Mouse (Mus musculus) retina, postnatal 7 days (tissue): ENCODE data around the gene Spin1.

Experiments
- DNase-seq: peaks from one replicate; pipeline ENCODE4 v3.0.0-alpha.2; 2012; ENCODE audit warnings: low read depth, low spot score

The Spin1 gene

DNA sequence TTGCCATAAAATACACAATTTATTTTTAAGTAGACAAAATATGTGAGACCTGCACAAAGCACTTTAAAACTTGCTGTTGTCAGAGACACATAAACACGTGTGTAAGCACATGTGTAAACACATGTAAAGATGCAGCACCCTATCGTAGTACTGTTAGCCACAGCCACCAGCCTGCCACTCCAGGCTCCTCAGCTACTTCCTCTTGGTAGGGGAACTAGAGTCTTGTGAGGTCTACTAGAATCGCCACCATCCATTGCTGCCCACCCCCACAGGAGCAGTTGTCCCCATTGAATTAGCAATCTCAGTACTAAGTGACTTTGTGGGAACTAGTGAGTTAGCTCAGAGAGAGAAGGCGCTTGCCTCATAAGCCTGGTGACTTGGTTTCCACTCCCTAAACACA is 35.6 kb downstream of the Spin1 start:
- DNase-seq, result no peak

DNA sequence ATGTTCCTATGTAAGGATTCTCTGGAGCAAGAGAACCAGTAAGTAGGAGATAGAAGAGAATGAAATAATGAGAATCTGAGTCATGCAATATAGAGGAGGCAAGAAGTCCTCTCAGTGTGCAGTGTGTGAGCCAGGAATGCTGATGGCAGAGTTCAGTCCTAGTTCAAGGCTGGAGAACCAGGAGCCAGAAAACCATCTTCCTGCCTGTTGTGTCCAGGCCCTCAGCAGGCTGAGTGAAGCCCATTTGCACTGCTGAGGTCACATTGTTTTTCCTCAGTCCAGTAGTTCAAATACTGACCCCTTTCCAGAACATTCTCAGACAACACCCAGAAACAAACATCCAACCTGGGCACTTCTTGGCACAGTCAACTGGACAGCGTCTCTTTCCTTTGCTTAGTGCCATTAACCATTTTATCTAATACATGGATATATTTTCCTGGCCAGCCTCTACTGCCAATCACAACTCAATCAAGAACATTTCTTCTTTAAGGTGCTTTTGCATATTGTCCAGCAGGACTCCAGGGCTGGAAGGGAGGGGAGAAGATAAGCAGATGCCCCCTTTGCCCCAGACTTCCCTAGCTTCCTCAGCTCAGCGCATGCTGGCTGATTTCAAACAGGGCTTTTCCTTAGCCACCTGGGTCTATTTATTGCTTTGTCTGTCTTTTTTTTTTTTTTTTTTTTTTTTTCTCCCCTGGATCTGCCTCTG is 36.5 kb downstream of the Spin1 start:
- DNase-seq, result no peak

DNA sequence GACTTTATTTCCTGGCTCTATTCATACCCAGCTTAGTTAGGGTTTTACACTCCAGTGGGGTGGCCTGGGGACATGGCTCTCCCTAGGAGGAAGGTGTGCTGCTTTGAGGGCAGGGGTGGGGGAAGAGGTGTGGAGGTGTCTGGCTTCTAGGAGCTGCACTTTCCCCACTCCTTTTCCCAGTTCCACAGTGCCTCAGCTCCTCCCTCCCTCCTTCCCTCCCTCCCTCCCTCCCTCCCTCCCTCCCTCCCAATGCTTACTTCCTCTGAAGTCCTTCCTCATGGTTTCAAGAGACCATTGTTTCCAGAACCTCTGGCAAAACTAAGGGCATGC is 37.0 kb downstream of the Spin1 start:
- DNase-seq, result no peak

DNA sequence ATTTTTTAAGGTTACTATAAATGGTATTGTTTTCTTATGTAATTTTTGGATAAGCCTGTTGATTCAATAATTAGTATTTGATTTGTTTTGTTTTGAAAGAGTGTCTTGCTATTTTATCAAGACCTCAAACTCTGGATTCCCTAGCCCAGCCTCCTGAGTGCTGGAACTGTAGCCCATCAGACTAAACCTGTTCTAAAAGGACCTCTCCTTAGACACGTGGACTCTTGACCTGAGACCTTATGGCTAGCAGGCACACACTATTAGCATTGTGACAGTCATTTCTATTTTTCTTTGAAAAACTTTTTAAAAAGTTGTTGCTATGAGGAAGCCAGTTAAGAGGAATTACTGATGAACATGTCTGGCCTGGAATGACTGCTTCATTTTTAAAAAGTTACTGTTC is 46.4 kb downstream of the Spin1 start:
- DNase-seq, result no peak

DNA sequence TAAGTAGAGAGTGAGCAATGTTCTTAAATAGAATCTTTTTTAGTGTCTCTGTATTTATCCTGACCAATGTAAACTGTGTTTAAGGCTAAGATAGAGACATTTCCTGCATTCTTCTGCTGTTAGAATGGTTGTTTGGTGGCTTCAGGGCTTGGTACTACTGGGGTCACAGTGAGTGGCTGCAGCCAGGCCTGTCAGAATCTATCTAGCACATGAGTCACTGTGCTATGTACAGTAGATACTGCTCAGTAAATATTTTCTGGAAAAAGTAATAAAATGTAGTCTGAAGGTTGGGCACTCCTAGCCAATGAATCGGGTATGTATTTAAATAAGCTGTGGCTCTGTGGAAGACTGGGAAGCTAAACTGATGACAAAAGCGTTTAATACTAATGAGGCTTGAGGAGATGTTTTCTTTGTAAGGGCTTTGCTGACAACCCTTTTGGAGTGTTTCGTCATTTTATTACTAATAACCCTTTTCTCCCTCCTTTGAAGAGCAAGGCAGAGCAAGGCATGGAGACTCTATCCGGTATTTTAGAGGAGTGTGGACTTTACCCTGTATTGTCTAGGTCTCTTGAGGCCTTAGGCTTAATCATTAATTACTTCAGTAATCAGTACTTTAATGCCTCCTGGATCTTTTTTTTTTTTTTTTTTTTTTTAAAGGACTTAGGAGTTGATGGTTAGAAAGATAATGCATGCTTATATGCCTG is 52.4 kb downstream of the Spin1 start:
- DNase-seq, result no peak

DNA sequence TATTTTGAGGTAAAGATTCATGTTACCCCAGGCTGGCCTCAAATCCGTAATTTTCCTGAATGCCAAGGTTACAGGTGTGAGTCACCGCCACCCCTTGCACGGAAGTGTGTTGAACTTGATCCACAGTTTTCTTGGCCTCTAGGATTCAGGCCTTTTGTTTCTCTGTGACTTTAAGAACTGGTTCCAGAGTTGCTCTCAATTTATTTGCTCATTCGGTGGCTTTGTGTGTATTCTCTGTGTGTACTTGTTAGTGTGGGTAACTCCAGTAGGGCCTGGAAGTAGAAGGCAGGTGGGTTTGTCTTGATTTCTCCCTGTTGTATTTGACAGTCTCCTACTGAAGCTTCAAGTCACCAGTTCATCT is 53.0 kb downstream of the Spin1 start:
- DNase-seq, result no peak

DNA sequence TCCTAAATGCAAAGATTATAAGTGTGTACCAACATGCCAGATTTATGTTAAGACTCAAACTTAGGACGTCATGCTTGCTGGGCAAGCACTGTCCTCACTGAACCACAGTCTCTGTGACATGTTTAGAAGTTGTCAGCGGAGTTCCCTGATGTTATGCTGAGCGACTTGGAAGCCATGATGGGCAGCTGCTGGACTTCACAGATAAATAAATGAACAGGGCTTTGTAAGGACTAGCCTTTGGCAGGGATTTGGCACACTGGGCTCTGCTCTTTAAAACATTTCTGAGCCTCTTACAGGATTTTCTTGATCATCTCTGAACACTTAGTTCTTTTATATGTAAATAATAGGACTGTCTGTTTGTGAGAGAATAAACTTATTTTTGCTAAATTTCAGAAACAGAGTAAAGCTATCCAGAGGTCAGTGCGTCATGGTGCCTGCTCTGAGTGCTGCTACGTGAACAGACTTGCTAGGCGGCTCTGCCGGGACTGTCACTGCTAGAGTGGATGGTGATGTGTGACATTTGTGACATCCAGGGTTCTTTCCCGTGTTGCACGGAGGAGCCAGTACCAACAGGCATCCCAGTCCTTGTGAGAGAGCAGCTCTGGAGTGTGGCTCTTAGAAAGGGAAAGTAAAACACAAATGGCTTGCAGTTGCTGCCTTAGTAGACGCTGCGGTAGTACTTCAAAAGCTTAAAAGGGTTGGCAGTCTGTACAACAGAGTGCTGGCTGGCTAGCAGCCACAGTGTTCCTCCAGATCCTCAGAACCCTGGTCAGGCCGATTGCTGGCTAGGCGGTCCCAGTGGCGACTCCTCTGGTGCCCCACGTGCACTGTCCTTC is 54.7 kb downstream of the Spin1 start:
- DNase-seq, result no peak

DNA sequence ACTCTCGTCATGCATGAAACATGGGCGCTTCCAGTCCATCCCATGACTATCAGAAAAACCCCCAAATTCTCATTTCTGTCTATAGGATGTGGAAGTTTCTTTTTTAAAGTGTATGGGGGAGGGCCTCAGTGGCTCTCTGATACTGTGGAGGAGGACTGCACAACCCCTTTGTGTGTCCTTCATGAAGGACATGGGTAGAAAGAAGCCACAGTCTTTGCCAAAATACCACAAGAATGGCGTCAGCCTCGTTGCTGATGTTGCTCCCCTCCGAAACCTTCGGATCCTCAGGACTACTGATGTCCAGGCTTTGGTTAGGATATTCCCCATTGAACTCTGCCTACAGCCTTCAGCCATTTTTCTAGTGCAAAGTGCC is 55.3 kb downstream of the Spin1 start:
- no peak for DNase-seq

DNA sequence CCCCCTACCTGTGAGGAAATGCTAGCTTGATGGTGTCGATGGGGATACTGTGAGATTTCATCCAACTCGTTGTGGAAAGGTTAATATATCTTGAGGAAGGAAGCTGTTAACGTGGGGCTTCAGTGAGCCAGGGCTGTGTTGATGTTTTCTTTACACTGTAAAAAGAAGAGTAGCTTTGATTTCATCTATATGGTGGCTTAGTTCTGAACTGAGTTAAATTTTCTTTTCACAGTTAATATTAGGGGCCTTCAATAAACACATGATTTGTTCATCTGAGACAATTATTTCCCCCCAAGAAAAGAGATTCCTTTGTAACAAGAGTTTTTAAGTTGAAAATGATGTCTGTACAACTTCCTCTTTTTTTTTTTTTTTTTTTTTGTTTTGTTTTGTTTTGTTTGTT is 56.6 kb downstream of the Spin1 start:
- no peak for DNase-seq

DNA sequence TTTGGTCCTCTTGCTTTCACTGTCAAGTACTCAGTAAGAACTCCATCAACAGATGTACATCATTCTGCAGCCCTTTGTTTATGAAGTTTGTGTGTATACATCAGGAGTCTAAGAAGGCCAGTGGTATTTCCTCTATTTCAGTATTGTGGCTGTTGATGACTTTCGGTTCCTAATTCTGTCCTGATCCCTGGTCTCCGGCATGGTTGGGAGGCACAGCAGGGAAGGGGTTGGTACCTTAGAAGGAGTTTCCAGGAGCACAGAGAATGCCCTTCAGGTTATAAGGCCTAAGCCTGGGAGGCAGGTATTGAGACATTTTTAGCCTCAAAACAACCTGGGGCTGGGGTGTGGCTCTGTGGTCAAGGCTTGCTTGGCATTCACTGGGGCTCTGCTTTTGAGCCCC is 61.0 kb downstream of the Spin1 start:
- DNase-seq, result no peak

DNA sequence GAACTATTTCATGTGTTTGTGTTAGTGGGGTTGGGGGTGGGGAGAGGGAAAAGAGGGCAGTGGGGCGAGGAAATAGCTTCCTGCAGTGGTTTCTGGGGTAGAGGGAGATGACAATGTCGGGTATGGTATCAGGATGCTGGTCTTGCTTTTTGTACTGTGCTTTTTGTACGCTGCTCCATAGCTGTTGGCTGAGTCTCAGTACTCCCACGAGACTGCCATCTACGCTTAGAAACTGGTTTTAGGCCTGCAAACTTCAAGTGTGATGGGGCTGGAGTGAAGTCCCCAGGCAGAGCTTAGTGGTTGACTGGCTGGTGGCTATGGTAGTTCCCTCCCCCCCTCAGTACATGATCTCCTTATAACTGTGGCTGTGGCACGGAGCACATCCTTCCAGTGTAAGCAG is 61.6 kb downstream of the Spin1 start:
- no peak for DNase-seq

DNA sequence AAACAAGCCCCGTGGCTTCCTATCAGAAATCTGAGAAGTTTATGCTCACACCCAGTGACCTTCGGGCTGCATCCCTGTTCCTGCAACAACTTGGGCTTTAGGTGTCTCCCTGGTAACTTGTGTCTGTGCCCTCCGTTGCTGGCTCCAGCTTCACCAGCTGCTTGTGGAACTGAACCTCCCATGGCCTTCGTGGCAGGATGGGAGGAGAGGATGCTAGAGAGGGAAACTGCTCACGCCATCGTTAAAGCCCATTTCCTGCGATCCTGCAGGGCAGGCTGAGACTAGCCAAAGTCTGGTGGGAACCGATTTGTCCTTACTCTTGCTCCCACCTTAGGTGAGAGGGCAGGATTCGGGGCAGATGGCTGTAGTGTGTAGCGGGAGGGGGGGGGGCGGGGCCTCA is 66.0 kb downstream of the Spin1 start:
- DNase-seq, result no peak

DNA sequence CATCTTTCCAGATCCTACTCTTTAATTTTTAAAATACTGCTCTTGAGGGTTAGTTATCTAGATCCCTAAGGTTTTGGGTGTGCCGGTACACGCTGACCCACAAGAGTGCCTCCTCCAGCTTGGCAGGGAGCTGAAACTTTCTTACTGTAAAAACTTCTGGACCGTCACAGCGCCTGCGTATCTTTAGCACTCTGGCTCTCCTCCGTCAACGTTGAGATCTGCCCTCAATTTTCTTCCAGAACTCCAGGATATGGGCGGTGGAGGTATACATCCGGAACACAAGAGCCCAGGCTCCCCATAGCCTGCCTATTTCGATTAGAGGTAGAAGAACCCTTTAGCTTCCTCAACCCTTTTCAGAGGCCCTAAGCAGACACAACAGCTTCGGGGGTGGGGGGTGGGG is 69.5 kb downstream of the Spin1 start:
- DNase-seq, result no peak

DNA sequence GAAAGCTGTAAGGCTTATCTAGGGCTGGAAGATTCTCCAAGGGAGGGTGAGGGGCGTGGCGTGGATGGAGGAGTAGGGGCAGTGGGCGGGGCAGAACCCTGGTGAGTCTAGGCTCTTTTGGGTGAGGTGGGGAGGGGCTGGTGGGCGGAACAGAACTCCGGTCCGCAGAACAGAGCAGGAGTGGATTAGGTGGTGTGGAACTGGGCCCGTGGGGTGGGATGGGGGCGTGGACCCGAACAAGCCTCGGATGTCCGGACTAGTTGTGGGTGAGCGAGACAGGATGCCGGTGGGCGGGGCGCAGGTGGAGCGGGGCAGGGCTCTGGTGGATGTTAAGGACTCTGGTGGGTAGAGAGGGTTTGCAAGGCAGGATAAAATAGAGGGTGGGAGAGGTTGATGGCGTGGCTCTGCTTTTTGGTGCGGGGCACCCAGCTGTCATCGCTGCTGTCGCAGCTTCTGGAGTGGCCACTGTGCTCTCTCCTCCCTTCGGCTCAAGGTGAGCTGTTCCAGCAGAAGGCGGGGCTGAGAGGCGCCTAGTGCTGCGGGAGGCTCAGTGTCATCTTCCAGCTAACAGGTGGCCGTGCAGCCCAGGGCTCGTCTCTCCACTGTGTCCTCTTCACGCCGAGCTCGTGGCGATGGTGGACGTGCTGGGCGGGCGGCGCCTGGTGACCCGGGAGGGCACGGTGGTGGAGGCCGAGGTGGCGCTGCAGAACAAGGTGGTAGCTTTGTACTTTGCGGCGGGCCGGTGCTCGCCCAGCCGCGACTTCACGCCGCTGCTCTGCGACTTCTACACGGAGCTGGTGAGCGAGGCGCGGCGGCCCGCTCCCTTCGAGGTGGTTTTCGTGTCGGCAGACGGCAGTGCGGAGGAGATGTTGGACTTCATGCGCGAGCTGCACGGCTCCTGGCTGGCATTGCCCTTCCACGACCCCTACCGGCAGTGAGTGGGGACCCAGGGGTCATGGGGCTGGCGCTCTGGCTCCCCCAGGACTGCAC is 70.3 kb downstream of the Spin1 start, which contains the start of gene Nxnl2:
Gene Nxnl2 (plus strand): TSS at position 332 of the 990 bp plus-strand sequence.
- peak; percentile 83 for DNase-seq

DNA sequence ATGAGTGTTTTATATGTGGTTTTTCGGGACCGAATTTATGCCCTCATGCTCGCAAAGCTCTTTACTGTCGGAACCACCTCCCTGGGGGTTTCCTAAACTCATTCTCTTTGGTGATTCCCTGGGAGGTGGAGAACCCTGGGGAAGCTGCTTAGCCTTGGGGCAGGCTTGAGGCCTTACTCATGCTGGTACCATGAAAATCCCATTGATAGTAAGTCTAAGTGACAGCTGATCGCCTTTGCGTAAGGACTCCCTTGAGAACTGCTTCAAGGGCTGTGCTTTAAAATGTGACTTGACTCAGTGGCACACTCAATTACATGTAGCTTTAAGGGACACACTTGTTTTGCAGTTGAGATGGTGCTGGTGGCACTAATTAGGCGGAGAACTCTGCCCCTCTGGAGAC is 71.9 kb downstream of the Spin1 start:
- peak; percentile 47 for DNase-seq

DNA sequence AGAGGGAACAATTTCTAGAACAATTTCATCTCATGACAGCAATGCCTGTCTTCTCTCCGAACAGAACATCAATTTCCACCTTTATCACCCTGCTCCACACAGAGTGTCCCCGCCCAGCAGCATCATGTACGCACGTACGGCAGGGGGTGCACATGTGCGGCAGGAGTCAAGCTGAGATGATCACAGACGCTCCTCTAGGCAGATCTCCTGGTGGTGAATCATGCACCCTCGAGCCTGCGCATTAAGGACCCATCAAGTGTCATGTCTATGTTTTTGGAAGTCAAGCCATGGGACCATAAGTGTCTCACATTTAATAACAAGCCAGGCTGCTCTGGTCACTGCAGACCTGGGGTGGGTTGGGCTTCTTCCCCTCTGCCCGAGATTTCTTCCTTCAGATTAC is 78.3 kb downstream of the Spin1 start:
- DNase-seq, result no peak

DNA sequence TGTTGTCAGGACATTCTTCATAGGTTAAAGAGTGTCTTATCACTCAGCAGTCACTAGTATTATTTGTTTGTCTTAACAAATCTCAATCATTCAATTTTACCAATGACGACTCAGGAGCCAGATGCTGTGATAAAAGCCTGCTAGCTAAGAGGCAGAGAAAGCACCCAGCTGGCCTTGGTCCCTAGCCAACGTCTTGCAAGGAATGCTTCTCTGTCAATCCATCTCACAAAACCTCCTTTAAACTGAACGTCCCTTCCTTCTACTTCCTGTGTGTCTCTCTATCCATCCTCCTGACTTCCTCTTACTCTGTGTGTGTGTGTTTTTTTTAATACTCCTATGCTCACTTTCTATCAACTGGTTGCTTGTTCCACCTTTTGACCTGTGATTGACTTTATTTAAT is 78.7 kb downstream of the Spin1 start:
- DNase-seq, result no peak

DNA sequence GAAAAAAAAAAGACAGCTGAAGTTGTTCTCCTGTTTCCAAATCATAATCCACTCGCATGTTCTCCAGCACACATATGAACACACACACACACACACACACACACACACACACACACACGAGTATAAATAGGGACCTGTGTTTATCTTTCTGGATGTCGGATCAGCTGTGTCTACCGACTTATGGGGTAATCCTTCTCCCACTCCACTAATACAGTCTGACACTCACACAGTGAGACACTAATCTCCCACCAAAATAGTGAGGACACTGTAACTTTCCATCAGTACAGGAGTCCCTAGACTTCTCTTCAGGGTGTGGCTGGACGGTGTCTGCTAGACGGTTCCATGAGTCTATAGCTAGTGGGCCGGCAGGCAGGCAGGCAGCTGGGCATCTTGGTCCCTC is 81.6 kb downstream of the Spin1 start:
- DNase-seq, result peak; percentile 54

DNA sequence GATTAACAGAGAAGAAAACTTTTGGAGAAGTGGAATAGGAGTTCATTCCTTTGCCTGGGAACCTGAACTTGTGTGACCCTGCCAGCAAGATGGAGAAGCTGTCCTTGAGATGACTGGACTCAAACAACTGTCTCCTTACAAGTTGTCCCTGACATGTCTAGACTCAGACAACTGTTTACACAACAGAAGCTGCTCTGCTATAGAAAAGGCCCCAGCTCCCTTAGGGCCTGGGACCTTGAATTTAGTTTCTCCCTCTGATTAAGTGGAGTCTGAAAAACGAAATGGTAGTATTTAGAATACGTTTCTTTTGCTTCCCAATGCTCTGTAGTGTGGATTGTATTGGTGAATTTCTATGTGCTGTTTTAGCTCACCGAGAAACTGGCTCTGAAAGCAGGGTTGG is 84.2 kb downstream of the Spin1 start:
- DNase-seq, result no peak

DNA sequence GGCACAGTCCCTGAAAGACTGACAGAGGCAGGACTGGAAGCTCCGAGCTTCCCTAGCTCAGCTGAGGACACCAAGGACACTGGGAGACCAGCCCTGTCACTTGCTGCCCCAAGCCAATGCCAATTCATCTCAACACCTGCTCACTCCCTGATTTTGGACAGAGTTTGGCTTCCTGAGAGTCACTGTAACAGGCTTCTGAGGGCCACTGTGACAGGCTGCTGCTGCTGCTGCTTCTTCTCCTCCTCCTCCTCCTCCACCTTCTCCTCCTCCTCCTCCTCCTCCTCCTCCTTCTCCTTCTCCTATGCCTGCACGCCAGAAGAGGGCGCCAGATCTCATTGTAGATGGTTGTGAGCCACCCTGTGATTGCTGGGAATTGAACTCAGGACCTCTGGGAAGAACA is 89.7 kb downstream of the Spin1 start:
- no peak for DNase-seq

DNA sequence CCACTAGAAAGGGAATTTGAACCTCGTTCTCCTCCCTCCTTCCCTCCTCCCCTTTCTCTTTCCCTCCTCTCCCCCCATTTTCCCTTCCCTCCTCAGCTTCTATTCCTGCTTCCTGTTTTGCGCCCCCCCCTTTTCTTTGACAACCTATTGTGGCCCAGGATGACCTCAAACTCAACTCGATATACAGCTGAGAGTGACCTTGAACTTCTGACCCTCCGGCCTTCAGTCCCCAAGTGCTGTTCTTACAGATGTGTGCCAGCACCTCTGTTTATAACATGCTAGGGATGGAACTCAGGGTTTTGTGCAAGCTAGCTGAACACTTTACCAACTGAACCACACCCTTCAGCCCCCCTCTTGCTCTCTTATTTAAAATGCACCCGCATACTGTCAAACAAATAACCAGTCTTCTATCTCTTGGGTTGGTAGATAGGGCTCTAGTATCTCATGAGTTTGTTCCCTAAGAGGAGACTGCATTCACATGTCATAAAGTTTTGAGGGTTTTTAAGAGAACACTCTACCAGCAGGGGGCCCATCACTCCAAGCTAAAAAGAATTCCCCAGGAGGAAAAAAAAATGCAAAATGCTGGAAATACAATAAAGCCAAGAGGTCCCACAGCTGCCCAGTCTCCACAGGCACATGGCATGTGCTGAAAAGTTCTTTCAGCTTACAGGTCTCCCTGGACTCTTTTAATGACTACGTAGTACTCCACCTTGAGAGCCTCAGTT is 90.9 kb downstream of the Spin1 start:
- no peak for DNase-seq
